Mouse (Mus musculus) gastrocnemius, postnatal 14 days (tissue): Measurements from ENCODE around the gene Cep83. TPM values are rescaled to one million over a fixed set of nuclear protein-coding genes. Genes with fewer than 3 reads are reported as not detected.

ENCODE experiments used
- DNase-seq: peaks from one replicate; pipeline ENCODE4 v3.0.0; 2021; ENCODE audit warnings: mixed read lengths
- intact Hi-C: fragments of 180-260 bp; cut with DNase I; formaldehyde crosslinking; loops from one replicate; pipeline ENCODE4 v1.15.1; 2025; ENCODE audit warnings: low total_unique reads
- total RNA-seq, 2 experiments: library from RNA; stranded (reverse); gene quantifications; 2 replicates each; pipeline ENCODE4 v1.2.3; 2021

Cep83 gene
- total RNA-seq, 2 experiments from 2014 or later: 12.2 to 13.4 TPM

- intact Hi-C loops: no loop called here
Measured at GRCm38 (mm10) chr10:94818781-94819665, 130.6 kb downstream of the Cep83 start.

GRCm38 (mm10) chr10:94823971-94824760, 135.7 kb downstream of the Cep83 start:
- DNase-seq: no peak

More at GRCm38 (mm10) chr10:94818781-94819665, 130.6 kb downstream of the Cep83 start:
- DNase-seq: no peak

GRCm38 (mm10) chr10:94825951-94826350, 137.5 kb downstream of the Cep83 start:
- intact Hi-C loops: no loop called here
- DNase-seq: no peak

More at GRCm38 (mm10) chr10:94823971-94824760, 135.7 kb downstream of the Cep83 start:
- intact Hi-C loops: no loop called here

GRCm38 (mm10) chr10:94826436-94826835, 138.0 kb downstream of the Cep83 start:
- intact Hi-C loops: no loop called here
- DNase-seq: no peak

GRCm38 (mm10) chr10:94827325-94827724, 138.9 kb downstream of the Cep83 start:
- no peak for DNase-seq
- intact Hi-C loops: no loop called here

- intact Hi-C loops: no loop called here
- DNase-seq: no peak
Measured at GRCm38 (mm10) chr10:94827890-94828733, 139.7 kb downstream of the Cep83 start.

- intact Hi-C loops: no loop called here
Measured at GRCm38 (mm10) chr10:94828734-94829230, 140.3 kb downstream of the Cep83 start.

GRCm38 (mm10) chr10:94829407-94829806, 141.0 kb downstream of the Cep83 start:
- intact Hi-C loops: no loop called here
- DNase-seq: peak; percentile 82

More at GRCm38 (mm10) chr10:94828734-94829230, 140.3 kb downstream of the Cep83 start:
- DNase-seq: no peak

GRCm38 (mm10) chr10:94835874-94836273, 147.4 kb downstream of the Cep83 start:
- DNase-seq: no peak
- intact Hi-C loops: no loop called here
